Mouse (Mus musculus) cerebellum, postnatal 14 days (tissue): ENCODE measurements around the gene Cgn.

Experiments used
- DNase-seq, 2 experiments: peaks; one replicate each; pipeline ENCODE4 v3.0.0; 2021; ENCODE audit warnings: mixed read lengths in 2 of 2

Gene Cgn

GRCm38 (mm10) chr3:94786367-94786835 lies at the start of gene Cgn:
Gene Cgn, minus strand, starts transcription at chr3:94786492.
- DNase-seq: peak; percentile 99 to 100

- DNase-seq: no peak
Observed at GRCm38 (mm10) chr3:94835396-94835795, 49.1 kb upstream of the Cgn start.

GRCm38 (mm10) chr3:94833358-94833757 lies 47.1 kb upstream of the Cgn start:
- no peak for DNase-seq

- DNase-seq: no peak
Observed at GRCm38 (mm10) chr3:94832701-94833100, 46.4 kb upstream of the Cgn start.

GRCm38 (mm10) chr3:94832100-94832499 lies 45.8 kb upstream of the Cgn start:
- no peak for DNase-seq

- no peak for DNase-seq
Observed at GRCm38 (mm10) chr3:94824110-94824509, 37.8 kb upstream of the Cgn start.

GRCm38 (mm10) chr3:94822082-94822481 lies 35.8 kb upstream of the Cgn start:
- no peak for DNase-seq

GRCm38 (mm10) chr3:94821008-94821638 lies 34.8 kb upstream of the Cgn start:
- peak; percentile 63 to 74 for DNase-seq

- DNase-seq: no peak
Observed at GRCm38 (mm10) chr3:94819452-94820425, 33.4 kb upstream of the Cgn start.

- DNase-seq: no peak
Observed at GRCm38 (mm10) chr3:94817731-94818130, 31.4 kb upstream of the Cgn start.

- no peak for DNase-seq
Observed at GRCm38 (mm10) chr3:94815603-94816002, 29.3 kb upstream of the Cgn start.

- no peak for DNase-seq
Observed at GRCm38 (mm10) chr3:94814663-94815062, 28.4 kb upstream of the Cgn start.

- no peak for DNase-seq
Observed at GRCm38 (mm10) chr3:94814063-94814462, 27.8 kb upstream of the Cgn start.

- DNase-seq: no peak
Observed at GRCm38 (mm10) chr3:94813651-94814050, 27.4 kb upstream of the Cgn start.

GRCm38 (mm10) chr3:94811628-94812027 lies 25.3 kb upstream of the Cgn start:
- DNase-seq: peak; percentile 39

GRCm38 (mm10) chr3:94808296-94808695 lies 22.0 kb upstream of the Cgn start:
- DNase-seq: no peak

GRCm38 (mm10) chr3:94804976-94805375 lies 18.7 kb upstream of the Cgn start:
- DNase-seq: no peak

- DNase-seq: peak in 1 of 2 experiments; percentile 50
Observed at GRCm38 (mm10) chr3:94804146-94804545, 17.9 kb upstream of the Cgn start.

GRCm38 (mm10) chr3:94796181-94796580 lies 9.9 kb upstream of the Cgn start:
- DNase-seq: no peak

- no peak for DNase-seq
Observed at GRCm38 (mm10) chr3:94795596-94796140, 9.4 kb upstream of the Cgn start.

GRCm38 (mm10) chr3:94794359-94794758 lies 8.1 kb upstream of the Cgn start:
- no peak for DNase-seq

- no peak for DNase-seq
Observed at GRCm38 (mm10) chr3:94793672-94794071, 7.4 kb upstream of the Cgn start.

GRCm38 (mm10) chr3:94792258-94792657 lies 6.0 kb upstream of the Cgn start:
- no peak for DNase-seq

GRCm38 (mm10) chr3:94789516-94789915 lies 3.2 kb upstream of the Cgn start:
- peak; percentile 49 to 61 for DNase-seq
